Mouse (Mus musculus) megakaryocyte, embryonic 14.5 days (primary cell): ENCODE data around the gene Rbsn.

Source experiments
- FLI1 ChIP-seq: IDR thresholded peaks from 2 replicates; pipeline ENCODE4 v1.6.1; 2012; ENCODE audit warnings: low read length, inconsistent platforms, mixed read lengths
- GATA1 ChIP-seq: IDR thresholded peaks from 3 replicates; pipeline ENCODE4 v1.6.1; 2012; ENCODE audit warnings: mixed read lengths, low read length, inconsistent platforms, borderline replicate concordance

DNA sequence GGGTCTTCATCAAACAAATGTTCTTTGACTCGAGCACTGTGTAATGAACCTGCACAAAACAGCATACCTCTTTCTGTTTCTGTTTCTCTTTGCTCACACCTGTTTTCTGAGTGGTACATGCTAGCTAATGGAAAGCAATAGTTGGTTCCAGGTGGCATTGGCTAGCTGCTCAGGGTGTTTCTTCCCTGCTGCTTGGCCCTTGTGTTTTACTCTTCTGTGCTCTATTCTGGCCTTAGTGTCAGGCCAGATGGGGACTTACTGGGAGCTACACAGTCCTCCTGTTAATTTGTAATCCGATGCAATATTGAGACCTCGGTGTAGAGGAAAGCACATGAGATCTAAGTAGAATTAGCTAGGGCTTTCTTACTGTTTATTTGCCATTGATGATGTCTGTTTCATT is 55.9 kb downstream of the Rbsn start:
- no peak for TF ChIP-seq GATA1
- no peak for TF ChIP-seq FLI1
